Mouse (Mus musculus) kidney, postnatal 10 days (tissue): ENCODE results near the gene Rem1.
"Not testable (repeated sequence)": the region's sequence is repeated elsewhere in the genome, so short reads cannot be mapped to it uniquely, and the experiment has no call there.

Experiments used
- DNase-seq: peaks from one replicate; pipeline ENCODE4 v3.0.0; 2021; ENCODE audit warnings: mixed read lengths

Rem1 gene

DNA sequence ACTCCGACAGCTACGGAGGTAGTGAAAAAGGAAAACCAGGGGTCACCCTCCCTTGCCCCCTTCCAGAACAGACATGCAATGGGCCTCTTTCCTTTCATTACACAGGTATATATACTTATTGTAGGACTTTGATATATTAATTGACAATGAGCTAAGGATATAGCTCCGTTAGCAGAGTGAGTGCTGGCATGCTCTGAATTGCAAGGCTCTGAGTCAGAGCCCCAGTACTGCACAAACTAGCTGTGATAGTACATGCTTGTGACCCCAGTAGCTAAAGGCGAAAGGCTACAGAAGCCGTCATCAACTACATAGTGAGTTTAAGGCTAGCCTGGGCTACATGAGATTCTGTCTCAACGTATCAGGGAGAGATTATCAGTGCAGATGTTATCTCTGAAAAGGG lies 3.2 kb downstream of the Rem1 start:
- no peak for DNase-seq

DNA sequence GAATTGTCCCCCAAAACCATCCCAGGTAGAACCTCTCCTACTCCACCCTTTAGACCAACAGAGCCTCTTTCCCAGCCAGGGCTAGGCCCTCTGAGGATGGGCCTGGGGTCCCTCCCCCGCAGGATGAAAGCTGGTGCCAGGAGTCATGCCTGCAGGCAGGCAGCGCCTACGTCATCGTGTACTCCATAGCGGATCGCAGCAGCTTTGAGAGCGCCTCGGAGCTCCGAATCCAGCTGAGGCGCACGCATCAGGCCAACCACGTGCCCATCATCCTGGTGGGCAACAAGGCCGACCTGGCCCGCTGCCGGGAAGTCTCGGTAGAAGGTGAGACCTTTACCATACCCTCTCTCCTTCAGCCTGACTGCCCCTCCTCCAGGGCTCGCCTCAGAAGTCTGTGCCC lies 6.6 kb downstream of the Rem1 start:
- peak; percentile 54 for DNase-seq

DNA sequence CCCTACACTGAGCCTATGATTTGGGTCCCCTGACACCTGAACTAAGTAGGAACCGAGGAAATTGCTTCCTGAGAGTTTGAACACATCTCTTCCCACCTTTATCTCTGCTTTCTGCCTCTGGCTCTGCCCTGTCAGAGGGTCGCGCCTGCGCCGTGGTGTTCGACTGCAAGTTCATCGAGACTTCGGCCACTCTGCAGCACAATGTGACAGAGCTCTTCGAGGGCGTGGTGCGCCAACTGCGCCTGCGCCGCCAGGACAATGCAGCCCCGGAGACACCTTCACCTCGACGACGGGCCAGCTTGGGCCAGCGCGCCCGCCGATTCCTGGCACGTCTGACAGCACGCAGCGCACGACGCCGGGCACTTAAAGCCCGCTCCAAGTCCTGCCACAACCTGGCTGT lies 7.6 kb downstream of the Rem1 start:
- no peak for DNase-seq

DNA sequence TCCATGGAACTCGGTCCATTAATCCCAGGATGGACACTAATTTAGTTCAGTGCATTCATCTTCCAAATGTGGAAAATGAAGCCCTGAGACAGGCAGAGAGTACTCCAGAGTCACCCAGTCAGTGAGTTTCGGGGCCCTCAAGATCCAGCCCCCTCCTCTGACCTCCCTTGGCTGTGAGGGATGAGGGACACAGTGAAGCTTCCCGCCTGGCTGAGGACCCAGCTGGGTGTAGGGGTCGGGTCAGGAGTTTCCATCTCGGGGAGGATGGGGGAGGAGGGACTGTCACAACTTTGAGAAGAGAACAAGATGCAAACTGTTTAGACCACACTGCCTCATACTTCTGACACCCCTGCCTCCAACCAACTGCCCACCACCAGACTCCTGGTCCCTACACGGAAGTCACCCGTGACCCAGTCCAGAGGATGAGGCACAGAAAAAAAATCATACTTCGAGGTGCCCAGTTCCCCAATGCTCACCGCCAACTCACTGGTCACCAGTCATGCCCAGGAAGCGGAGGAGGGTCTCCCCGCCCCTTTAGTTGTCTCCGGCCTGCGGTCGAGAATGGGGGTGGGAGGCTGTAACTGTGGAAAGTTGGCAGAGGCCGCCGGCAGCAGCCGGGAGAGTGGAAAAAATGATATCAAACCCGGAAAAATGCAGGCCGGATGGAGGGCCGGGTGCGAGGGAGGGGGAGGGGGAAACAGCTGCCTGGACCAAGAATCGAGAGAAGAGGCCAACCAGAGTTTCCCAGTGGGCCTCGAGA lies 9.7 kb downstream of the Rem1 start:
- peak; percentile 93 for DNase-seq

DNA sequence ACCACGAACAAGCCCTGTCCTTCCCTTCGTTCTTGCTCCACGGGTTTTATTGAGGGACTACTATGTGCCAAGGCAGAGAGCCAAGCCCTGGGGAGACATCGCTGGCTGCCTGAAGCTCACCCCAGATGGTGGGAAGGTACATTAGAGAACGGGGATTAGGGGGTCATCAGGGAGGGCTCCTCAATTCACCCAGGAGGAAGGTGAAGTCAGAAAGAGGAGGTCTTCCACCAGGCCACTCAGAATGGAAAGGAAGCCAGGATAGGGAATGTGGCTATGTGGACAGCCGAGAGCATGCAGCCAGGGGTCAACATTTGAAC lies 10.2 kb downstream of the Rem1 start:
- no peak for DNase-seq

DNA sequence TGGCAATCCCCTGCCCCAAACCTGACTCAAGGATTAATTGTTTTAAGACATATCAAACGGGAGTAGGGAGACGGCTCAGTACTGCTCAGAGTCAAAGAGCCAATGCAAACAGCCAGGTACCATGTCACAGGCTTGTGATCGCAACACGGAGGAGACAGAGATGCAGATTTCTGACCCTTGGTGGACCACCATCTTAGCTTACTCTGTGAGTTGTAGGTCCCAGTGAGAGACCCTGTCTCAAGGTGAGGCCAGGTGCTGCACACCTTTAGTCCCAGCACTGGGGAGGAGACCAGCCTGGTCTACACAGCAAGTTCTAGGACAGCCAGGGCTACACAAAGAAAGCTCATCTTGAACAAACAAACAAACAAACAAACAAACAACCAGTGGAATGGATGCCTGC lies 10.6 kb downstream of the Rem1 start:
- DNase-seq: no peak

DNA sequence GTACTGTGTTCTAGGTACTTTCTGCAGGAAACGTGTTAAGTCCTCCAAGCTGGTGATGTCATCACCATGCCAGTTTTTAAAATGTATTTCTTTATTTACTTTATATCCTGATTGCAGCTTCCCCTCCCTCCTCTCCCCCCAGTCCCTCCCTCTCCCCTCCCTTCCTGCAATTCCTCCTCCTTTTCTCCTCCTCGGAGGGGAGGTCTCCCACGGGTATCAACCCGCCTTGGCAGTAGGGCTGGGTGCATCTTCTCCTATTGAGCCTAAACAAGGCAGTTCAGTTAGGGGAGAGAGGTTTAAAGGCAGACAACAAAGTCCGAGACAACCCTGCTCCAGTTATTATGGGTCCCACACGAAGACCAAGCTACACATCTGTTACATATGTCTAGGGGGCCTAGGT lies 12.1 kb downstream of the Rem1 start:
- DNase-seq: peak; percentile 48

DNA sequence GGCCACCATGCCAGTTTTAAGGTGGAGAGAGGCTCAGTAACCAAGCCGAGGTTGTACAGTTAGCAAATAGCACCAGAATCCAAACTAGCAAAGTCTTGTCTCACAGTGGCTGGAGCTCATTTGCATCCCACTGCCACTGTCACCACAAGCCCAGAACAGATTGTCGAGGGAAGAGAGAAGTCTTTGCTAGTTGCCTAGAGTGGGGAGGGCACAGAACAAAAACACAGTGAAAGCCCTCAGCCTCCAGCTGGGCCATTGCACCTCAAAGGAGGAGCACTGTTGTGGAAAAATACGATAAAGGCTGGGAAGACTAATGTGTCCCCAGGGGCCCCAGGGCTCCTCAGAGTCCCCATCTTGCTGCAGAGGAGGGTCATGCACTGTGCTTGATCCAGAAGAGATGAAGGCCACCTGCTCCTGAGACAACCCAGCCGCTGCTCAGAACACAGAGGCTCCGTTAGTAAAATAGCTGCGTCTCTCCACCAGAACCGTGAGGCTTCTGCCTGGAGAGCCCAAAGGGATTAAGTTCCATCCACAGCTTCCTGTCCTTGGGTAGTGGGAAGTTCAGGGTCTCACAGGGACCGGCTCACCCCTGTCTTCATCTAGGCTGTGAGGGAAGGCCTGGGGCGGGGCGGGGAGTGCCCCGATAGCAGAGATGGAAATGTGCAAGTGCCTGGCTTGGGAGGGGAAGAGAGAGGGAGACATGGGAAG lies 12.8 kb downstream of the Rem1 start:
- peak; percentile 86 for DNase-seq

DNA sequence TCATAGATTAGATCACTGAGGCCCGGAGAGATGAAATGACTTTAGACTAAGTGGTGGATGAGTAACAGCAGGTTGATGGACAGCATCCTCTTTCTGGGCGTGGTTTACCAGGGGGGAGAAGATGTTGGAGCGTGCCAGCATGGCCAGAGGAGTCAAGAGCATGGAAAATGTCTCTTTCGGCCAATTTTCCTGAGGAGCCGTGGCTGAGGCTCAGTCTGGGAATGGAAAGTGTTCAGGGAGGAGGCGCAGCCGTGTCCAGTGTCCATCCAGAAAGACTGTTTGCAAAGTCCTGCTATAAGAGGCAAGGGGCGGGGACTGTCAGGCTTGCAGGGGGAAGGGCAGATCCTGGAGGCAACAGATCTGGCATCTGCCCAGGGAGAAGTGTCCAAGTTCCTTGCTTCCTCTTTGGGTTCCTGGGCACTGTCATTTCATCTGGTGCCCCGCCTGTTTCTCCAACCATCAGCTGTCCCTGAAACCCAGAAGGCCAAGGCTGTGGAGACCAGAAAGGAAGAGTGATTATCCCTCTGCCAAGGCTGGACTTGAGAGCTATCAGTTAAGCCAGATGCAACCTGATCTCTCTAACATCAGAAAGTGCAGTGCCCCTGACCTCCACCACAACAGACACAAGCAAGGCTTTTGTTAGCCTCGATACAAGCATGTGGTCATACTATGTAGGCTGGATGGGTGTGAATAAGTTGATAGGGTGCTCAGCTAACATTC lies 26.3 kb downstream of the Rem1 start:
- peak; percentile 81 for DNase-seq

DNA sequence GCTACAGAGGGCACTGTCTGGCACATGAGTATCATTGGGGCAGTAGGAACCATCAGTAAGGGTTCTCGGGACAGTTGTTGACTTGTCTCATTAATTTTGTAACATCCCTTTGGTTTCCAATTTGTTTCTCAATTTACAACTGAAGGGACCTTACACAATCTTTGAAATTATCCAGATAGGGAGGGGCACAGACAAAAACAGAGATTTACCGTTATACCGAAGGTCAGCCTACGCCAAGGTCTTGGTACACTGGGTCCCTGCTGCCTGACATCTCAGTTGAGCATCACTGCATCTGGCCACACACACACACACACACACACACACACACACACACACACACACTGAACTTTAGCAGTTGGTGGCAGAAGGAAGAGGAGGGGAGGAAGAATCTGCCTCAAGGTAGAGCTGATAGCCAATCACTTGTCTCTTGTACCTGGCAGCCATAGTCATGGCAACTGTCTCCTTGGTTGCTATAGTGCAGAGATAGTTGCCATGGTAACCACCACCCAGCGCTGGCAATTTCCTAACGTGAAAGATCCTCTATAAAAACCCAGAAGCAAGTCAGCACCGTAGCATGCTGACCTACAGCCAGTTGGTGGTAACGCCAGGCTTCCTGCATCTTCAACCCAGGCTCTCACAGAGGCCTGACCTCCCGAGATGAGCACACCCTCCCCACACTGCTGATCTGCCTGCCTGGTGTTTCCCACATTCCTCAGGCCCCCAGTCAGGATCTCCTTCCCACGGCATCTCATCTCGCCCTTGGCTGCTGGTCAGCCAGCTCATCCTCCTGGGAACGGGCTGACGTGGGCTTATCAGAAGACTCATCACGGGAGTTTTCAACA lies 27.3 kb downstream of the Rem1 start:
- no peak for DNase-seq

DNA sequence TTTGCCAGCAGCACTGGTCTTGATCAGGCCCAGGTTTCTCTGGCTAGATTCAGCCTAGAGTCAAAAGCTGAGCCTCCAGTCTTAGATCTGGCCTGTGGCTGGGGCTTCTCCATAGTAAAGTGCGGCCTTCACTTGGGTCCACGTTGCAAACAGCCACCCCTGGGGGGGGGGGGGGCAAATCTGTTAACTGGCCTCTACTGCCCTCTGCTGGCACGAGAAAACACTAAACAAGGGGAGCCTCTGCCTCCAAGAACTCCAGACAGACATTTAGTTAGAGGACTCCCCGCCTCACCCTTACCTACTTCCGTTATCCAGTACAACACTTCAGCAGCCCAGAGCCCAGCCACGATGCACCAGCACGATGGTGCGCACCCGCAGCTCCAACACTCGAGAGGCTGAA lies 30.6 kb downstream of the Rem1 start:
- peak; percentile 72 for DNase-seq

DNA sequence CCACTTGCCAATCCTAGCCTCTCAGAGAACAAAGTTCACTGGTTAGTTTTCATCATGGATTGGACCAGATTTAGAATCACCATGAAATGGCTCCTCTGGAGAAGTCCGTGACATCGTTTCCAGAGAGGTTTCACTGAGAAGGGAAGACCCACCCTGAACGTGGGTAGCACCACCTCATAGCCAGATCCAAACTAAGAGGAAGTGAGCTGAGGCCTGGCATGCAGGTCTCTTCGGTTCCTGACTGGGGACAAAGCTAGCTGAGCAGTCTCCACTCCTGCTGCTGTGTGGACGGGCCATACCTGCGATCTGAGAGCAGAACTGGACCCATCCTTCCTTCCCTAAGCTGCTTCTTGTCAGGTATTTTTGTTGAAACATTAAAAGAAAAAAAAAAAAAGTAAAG lies 34.4 kb downstream of the Rem1 start:
- no peak for DNase-seq

DNA sequence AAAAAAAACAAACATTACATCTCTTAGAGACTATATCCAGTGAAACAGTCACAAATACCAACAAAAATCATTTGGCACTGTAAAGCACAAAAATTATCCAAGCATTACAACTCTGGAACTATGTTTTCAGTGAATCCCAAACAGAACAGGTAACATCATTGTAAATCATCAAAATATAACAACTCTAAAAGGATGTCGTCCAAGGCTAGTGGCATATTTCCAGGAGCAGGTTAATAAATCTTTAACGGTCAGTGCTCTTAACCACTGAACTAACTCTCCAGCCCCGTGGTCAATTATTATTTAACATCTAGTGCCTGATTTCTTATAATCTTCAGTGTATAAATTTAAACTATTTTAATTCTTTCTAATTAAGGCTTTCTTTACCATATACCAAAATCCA lies 39.4 kb downstream of the Rem1 start:
- not testable (repeated sequence) for DNase-seq

DNA sequence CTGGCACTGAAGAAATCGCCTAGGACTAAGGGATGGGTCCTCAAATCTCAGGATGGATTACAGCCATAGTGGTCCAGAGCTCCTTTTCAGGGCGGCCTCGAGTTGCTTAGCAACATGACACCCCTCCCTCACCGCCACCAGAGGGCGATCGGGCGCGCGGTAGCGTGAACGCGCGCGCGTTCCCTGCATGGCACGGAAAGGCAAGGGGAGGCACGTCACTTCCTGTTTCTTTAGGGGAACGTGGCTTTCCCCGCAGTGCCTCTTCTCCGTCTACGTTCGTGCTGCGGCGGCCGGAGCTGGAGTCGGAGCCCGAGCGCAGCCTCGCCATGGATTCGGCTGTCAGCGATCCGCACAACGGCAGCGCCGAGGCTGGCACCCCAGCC lies 42.5 kb downstream of the Rem1 start, which contains the start of gene H13:
H13 (plus strand) TSS at position 206 of the 383 bp plus-strand sequence.
- DNase-seq: peak; percentile 94

DNA sequence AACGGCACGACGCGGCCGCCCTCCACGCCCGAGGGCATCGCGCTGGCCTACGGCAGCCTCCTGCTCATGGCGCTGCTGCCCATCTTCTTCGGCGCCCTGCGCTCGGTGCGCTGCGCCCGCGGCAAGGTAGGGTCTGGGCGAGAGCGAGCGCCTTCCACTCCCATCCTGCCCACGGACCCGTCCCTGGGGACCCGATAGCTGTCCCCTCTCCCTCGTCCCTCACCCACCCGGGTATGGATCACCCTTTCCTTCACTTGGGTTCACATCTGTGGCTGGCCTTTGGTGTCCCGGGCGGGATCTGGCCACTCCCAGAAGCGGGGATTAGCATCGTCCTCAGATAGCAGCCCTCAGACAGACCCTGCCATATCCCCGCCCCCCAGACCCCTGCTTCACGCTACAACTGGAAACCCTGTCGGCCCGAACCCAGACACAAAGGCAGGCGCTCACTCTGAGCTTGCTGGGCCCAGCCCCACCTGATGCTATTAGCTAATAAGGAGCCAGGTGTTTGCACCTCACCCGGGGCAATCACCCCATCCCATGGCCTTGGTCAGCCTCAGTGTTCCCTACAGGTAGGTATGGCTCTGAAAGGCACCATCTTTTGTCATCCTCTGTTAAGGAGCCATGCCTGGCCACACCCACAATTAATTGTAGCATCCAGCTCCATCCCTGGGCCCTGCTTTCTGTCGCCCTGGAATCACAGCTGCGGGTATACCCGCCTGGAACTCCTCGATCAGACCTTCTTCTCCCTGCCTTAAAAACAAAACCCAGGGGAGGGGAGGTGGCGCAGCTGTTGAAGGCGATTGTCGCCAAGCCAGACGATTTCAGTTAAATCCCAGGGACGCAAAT lies 43.1 kb downstream of the Rem1 start:
- peak; percentile 69 for DNase-seq

DNA sequence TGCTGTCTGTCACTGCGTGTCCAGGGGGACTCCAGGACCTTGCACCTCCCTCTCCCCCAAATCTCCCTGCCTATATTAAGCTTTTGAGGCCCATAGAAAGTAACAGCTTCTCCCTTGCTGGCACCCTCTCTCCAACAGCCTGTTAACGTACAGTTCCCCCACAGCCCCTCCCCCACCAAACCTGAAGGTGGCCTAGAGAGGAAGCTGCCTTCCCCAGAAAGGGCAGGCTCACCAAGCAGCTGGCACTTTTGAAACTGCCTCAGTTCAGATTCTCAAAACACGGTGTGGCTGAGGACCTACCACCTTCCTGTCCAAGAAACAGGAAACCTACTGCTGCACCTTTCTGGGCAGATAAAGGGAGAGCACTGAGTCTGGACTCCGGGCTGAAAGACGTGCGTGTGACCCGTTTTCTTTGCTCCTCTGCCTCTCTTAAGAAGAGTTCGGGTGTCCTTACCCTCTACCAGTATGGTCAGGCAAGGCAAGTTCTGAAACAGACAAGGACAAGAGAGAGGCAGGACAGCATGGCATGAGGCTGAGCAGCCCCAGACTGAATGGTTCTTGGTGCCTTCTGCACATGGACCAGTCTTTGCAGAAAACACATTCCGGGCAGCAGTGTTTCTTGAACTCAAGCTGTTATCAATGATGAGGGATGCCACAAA lies 44.4 kb downstream of the Rem1 start:
- peak; percentile 56 for DNase-seq

DNA sequence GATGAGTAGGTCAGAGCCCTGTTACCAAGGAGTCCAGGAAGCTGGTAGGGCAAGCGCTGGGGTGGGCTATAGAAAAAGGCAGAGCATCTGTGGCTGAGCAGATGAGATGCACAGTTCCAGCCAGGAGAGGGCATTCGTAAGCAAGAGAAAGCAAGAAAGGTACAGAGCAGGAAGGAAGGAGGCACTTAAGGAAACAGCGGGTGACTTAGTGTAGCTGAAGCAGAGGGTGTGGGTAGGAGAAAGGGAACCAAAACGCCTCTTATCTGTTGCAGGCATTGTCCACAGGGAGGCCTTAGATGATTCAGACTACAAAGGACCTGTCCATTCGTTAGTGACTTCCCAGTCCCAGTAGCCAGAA lies 44.9 kb downstream of the Rem1 start:
- peak; percentile 66 for DNase-seq

DNA sequence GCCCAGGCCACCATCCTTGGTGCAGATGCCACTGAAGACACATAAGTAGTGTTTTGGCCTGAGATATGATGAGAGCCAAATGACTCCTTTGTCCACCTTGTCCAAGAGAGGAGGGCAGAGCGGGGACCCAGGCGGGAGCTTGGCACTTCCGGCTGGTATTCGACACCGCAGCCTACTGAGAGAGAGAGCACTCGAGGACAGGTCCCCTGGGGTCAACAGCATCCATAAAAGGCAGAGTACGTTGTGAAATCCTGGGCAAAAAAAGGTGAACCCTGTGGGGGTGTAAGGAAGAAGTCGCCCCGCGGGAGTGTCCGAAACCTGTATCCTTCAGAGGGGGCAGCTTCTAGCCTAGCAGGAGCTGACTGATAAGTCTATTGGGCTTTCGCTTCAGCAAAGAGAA lies 45.4 kb downstream of the Rem1 start:
- no peak for DNase-seq

DNA sequence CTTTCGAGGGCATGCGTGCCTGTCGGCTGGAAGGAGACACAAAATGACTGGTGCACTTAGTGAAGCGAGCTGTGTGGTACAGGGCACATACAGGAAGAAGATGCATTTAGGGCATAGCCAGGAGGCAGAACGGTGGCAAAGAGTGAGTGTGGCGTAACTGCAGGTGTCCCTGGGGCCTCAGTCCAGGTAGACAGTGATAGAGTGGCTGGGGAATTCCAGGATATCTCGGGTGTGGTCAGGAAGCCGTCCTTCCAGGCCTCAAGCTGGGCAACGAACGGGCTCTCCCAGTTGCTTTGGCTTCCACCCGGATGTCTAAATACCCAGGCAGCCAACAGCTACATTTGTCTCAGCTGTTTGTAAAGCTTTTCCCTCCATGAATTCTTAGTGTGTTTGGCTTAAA lies 47.4 kb downstream of the Rem1 start:
- DNase-seq: no peak

DNA sequence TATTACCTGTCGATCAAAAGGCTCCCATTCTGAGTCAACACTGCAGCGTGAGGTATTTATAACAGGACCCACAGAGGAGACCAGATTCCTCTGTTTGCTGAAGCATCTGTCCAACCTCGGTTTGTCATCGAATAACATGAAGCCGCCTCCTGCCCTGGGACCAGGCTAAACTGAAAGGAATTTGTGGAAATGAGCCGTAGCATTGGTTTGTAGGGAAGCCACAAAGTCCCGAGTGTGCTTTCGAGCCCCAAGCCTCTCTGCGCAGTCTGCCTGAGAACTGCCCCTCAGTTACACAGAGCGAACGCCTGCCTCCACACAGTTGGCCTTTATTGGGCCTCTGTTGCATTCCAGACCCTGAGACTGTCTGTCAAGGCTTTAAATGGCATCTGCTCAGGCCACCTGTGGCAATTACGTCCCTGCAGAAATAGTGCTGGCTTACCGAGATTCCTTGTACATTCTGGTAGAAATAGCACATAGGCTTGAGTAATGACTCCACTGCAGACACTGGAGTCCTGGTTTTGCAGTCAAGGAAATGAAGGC lies 48.6 kb downstream of the Rem1 start:
- DNase-seq: no peak

DNA sequence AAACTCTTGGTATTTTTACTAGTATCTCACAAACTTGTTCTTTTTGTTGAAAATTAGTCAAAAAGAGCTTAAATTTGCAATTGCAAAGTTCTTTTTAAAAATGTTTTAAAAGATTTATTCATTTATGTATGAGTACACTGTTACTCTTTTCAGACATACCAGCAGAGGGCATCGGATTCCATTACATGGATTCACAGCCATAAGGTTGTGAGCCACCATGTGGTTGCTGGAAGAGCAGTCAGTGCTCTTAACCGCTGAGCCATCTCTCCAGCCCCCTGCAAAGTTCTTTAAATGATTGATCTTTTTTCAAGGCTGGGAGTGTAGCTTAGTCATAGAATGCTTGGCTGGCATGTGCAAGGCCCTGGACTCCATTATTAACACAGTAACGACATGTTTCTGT lies 51.6 kb downstream of the Rem1 start:
- DNase-seq: peak; percentile 61
